Mouse (Mus musculus) cortical plate, adult 2 months (tissue): ENCODE measurements around the gene Atp7a.

Source experiments
- CTCF ChIP-seq: fragments of 200-500 bp; IDR thresholded peaks from 2 replicates; pipeline ENCODE4 v1.5.1; 2011; ENCODE audit warnings: mild to moderate bottlenecking, control low read depth, low read length; ENCODE audit not compliant: insufficient read depth; ENCODE audit errors: extremely low read depth
- POLR2A ChIP-seq: fragments of 200-500 bp; IDR thresholded peaks from 2 replicates; pipeline ENCODE4 v1.6.1; 2011; ENCODE audit warnings: mild to moderate bottlenecking, low read length, control low read depth; ENCODE audit not compliant: insufficient read depth; ENCODE audit errors: extremely low read depth

DNA sequence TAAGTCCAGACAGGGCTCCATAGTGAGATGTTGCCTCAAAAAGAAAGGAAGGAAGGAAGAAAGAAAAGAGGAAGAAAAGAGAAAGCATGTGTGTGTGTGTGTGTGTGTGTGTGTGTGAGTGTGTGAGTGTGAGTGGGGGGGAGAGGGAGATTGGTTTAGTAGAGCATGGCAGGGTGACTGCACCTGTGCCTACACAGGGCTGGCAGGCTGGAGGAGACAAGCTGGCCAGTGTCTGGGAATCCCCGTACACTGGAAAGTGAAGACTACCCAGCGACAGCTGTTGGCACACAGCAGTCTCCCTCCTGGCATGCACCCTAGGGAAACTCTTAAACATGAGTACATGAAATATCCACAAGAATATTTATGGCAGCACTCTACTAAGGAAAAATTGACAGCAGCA, 95.7 kb downstream of the Atp7a start:
- TF ChIP-seq POLR2A (no peak), CTCF (no peak)
